Mouse (Mus musculus) thymus, adult 2 months (tissue): Measurements from ENCODE around the gene Sidt2.

ENCODE experiments used
- CTCF ChIP-seq: fragments of 200-500 bp; IDR thresholded peaks from 2 replicates; pipeline ENCODE4 v1.5.1; 2012; ENCODE audit warnings: mild to moderate bottlenecking, control low read depth, low read length, moderate library complexity, borderline replicate concordance; ENCODE audit not compliant: control insufficient read depth, poor library complexity, insufficient read depth; ENCODE audit errors: extremely low read depth
- POLR2A ChIP-seq: fragments of 200-500 bp; IDR thresholded peaks from 2 replicates; pipeline ENCODE4 v1.6.1; 2012; ENCODE audit warnings: mild to moderate bottlenecking, low read length, control low read depth, moderate library complexity; ENCODE audit not compliant: control insufficient read depth, poor library complexity, insufficient read depth; ENCODE audit errors: extremely low read depth

DNA sequence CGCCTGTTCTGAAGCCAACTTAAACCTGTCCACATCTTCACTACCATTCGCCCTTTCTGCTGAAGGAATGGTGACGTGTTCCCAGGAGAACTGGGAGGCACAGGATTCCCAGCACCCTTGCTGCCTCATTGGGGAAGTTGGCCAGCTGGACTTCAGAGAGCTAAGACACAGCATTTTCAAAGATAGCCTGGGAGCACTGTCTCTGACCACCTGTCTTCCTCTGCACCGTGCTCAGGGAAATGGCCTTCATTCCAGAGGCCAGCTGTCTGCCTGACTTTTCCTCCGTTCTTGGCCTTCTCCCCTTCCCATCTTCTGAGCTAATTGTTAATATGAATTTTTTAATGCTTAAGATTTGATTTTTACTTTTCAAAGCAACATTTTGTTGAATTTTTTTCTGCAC, 25.8 kb downstream of the Sidt2 start:
- TF ChIP-seq CTCF (no peak), POLR2A (no peak)
